Mouse (Mus musculus) ovary, postnatal 14 days (tissue): ENCODE data around the gene Proca1.
A peak's percentile ranks its signal among the peaks of the same experiment; 100 is the strongest.

Experiments
- DNase-seq: peaks from one replicate; pipeline ENCODE4 v3.0.0; 2022; ENCODE audit warnings: low spot score

Gene Proca1

GRCm38 (mm10) chr11:78193113-78193512 lies at the start of gene Proca1:
Gene Proca1 (plus strand): TSS chr11:78193392.
- no peak for DNase-seq

GRCm38 (mm10) chr11:78143520-78143919 lies 49.7 kb upstream of the Proca1 start:
- DNase-seq, result no peak

GRCm38 (mm10) chr11:78146168-78146567 lies 47.0 kb upstream of the Proca1 start:
- no peak for DNase-seq

GRCm38 (mm10) chr11:78146707-78147543 lies 46.3 kb upstream of the Proca1 start:
- DNase-seq, result no peak

GRCm38 (mm10) chr11:78151161-78151560 lies 42.0 kb upstream of the Proca1 start:
- DNase-seq, result no peak

GRCm38 (mm10) chr11:78152299-78153231 lies 40.6 kb upstream of the Proca1 start:
- DNase-seq, result peak; percentile 54

DNA sequence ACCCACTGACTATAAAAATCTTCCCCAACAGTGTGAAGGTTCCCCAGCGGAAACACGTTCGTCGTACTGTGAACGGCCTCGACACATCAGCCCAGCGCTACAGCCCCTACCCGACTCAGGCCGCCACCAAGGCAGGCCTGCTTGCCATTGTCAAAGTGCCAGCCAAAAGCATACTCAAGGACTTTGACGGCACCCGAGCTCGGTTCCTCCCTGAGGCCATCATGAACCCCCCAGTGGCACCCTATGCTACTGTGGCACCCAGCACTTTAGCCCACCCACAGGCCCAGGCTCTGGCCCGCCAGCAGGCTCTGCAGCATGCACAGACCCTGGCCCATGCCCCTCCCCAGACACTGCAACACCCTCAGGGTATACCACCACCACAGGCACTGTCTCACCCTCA lies 39.4 kb upstream of the Proca1 start:
- no peak for DNase-seq

DNA sequence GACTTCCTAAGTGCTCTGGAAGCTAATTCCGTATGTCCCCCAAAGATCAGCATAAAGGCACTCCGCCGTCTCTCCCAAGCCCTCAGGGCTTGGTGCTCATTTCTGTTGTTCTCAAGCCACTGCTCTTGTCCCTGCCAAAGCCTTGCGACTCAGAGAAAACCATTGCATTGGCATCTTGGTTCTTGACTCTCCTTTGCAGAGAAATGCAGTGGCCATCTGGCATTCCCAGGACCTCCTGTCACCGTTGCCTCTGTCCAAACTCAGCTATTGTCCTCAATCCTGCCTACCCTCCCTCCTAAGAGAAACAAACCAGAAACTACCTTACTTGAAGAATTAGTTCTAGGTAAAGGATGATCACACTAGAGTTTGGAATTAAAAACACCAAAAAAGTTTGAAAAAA lies 37.5 kb upstream of the Proca1 start:
- no peak for DNase-seq

DNA sequence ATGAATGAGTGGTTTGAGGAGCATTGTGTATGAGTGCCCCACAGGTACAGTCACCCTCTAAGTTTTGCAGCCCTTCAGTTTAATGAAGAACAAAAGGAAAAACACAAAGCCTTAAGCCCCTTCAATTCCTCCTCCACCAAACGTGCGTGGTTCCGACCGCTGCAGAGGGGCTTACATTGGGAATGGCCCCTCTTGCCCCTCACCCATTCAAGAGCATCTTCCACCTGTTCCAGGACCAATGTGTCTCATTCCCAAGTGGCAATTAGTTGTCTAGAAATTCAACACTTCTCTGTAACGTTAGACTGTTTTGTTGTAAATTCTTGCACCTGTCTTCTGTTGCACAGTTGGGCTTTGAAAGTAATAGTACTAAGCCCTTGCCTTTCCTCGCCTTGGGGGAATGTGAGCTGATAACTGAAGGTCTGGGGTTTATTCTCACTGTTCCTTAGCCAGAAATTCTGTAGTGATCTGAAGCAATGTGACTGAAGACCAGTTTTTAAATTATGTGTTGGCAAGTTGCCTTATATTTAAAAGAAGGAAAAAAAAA lies 37.0 kb upstream of the Proca1 start:
- no peak for DNase-seq

DNA sequence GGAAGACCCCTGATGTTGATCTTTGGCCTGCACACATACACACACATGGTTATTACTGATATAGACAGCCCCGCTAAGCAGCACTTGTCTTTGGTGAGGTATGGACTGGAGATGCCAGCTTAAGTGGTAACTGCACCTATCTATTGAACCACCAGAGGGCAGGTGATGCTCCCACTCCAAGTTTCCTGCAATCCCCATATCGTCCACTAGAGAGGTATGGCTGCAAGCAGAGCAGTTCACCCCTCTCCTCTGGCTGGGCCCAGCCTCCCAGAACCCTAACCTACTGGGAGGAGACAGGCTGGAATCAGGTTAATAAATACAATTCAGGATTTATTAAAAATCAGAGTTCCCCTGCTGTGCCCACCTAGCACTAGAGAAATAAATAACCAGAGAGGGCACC lies 34.1 kb upstream of the Proca1 start:
- peak; percentile 75 for DNase-seq

DNA sequence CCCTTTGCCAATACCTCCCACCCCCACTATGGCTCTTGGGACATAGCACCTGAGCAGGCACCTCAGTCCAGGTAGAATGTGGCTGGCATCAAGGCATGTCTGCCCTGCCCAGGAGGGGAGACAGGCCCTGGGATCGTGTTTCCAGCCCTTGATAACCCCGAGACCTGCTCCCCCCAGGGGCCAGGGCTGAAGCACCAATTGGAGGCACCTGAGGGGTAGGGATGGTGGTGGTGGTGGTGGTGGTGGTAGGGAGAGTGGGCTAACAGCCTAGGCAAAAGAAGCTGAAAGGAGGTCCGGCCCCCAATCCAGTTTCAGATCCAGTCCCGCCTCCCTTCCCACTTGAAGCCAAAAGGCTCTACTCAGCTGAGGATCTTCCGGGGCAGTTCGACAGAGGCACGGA lies 33.6 kb upstream of the Proca1 start:
- DNase-seq, result no peak

DNA sequence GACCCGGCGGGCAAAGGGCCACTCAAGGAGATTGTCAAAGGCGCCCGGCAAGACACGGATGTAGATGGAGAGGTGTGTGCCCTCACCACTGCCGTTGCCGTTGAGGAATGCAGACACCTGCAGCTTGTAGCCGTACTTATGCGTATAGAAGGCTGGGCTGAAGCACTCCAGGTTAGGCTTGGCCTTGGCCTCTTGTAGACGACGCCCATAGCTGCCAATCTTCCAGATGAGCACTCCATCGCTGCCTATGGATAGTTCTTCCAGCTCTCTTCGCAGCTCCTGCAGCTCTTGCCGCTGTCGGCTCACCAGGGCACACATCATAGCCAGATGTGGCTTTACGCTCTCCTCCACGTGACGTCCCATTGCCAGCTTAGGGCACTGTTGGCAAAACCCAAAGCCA lies 33.0 kb upstream of the Proca1 start:
- DNase-seq, result no peak

- DNase-seq, result no peak
Measured at GRCm38 (mm10) chr11:78160675-78161074, 32.5 kb upstream of the Proca1 start.

DNA sequence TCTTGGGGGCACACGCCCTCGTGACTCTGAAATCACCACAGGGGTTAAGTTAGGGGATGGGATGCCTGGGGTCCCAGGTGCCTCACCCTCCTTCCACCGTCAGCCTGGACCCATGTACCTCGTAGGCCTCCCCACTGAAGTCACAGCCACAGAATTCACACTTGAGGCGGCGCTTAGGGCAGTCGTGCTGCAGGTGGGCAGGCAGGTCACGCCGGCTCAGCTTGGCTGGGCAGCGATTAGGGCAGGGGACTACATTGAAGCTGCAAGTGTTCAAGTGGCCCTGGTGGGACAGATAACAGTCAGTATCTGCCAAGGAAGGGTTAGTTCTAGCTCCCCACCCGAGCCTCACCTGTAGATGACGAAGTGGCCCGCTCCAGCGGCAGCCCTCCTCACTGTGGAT lies 32.0 kb upstream of the Proca1 start:
- DNase-seq, result no peak

- DNase-seq, result no peak
Measured at GRCm38 (mm10) chr11:78161968-78162367, 31.2 kb upstream of the Proca1 start.

- no peak for DNase-seq
Measured at GRCm38 (mm10) chr11:78162504-78162903, 30.7 kb upstream of the Proca1 start.

DNA sequence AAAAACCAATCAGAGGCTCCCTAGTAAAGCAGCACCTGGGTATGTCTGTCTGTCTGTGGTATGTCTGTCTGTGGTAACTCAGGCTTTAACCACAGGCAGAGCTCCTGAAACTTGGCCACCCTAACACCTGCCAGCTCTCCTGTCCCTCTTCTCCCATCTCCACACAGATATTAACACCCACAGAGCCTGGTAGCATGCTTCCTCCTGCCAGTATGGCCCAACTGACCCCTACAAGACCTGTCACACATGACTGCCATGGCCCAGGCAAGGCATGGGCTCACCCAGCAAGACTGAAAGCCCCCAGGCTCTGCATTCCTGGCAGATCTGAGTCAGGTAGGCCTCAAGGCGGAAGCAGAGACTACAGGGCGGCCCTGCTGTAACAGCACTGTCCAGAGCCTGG lies 30.1 kb upstream of the Proca1 start:
- no peak for DNase-seq

GRCm38 (mm10) chr11:78163681-78164603 lies 29.2 kb upstream of the Proca1 start:
- DNase-seq, result peak; percentile 66

DNA sequence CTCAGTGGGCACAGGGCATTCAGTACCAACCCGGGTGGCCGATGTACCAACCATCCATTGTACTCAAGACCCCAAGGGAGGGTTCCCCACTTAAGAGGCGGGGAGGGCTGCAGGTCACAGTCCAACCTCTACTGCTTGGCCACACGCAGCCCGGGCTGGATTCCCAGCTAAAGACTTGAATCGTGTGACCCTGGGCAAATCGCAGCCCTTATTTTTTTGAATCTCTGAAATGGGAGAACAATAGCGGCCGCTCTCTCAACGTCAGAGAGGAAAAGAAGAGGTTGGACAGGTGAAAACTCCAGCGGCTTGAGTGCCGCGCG lies 28.6 kb upstream of the Proca1 start:
- DNase-seq, result no peak

DNA sequence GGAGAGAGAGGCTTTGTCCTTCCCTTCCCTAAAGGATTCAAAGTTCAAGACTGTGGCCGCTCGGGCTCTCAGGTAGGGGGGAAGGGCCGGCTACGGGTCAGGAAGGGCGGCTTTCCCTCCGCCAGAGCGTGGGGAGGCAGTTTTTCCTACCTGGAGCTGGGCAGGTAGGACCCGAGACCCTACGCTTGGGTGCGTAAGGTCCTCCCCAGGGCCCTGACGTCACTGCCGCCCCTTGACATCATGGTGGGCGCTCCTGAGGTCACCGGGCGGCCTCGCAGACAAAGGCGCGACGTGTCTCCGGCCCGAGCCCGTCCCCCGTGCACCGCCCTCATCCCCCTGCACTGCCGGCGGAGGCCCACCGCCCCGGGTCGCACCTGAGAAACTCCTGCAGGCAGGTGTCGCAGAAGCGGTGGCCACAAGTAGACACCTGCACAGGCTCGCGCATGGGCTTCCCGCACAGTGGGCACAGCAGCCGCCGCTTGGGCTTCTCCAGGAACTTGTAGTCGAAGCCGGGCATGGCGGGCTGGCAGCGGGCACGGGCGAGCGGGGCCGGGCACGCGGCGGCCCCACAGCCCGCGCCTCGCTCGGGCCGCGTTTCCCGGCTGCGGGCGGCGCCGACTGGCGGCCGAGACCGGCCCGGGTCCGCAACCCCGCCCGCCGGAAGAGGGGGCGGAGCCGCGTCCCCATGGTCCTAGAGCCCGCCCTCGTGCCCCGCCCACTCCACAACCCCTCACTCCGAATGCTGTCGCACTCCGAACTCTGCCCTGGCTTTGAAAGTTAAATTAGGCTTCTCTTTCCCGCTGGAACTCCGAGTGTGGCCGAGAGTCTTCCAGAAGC lies 28.1 kb upstream of the Proca1 start, which contains the start of gene Traf4:
TSS of gene Traf4 (minus strand) at position 666 of the 837 bp plus-strand sequence.
- DNase-seq, result peak; percentile 73

DNA sequence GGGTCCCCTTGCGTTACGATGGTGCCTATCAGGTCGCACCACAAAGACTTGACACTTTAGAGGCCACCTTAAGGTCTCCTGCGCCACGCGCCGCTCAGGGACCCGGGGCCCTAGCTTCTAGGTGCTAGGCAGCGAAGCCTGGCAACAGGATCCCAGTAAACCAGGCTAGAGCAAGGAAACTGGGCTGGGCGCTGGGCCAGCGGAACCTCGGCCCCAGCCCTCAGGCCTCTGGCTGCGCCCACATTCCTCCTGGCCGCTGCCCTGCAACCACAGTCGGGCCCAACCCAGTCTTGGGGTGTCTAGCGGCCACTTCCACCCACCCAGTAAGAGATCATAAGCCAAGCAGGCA lies 27.5 kb upstream of the Proca1 start:
- peak; percentile 56 for DNase-seq
